Mouse (Mus musculus) layer of hippocampus, adult 8-10 months (tissue): ENCODE measurements at regions not wholly inside any gene's neighbourhood (a gene's known extent, or its start where the extent isn't known, plus 50 kb on each side); places are given as distances from the start of the nearest gene placed in this dataset.
A peak's percentile ranks its signal among the peaks of the same experiment; 100 is the strongest.

ENCODE experiments used
- DNase-seq, 2 experiments: peaks; one replicate each; pipeline ENCODE4 v3.0.0; 2022; ENCODE audit warnings: low spot score in 2 of 2

GRCm38 (mm10) chr5:125843259-125843658, 311.7 kb downstream of the Tmem132b start:
- no peak for DNase-seq

GRCm38 (mm10) chr5:125849722-125850121, 318.1 kb downstream of the Tmem132b start:
- peak in 1 of 2 experiments; percentile 7 for DNase-seq

GRCm38 (mm10) chr5:125876296-125876695, 344.7 kb downstream of the Tmem132b start:
- DNase-seq: no peak

- no peak for DNase-seq
Measured at GRCm38 (mm10) chr5:125888840-125889239, 357.3 kb downstream of the Tmem132b start.

- DNase-seq: no peak
Measured at GRCm38 (mm10) chr5:125893864-125894263, 362.3 kb downstream of the Tmem132b start.

GRCm38 (mm10) chr5:125902038-125902437, 370.5 kb downstream of the Tmem132b start:
- DNase-seq: no peak

GRCm38 (mm10) chr5:125904426-125904825, 372.9 kb downstream of the Tmem132b start:
- DNase-seq: no peak

GRCm38 (mm10) chr5:125907332-125907731, 375.8 kb downstream of the Tmem132b start:
- no peak for DNase-seq

GRCm38 (mm10) chr5:125907909-125908308, 376.3 kb downstream of the Tmem132b start:
- DNase-seq: no peak

GRCm38 (mm10) chr5:125915857-125916256, 384.3 kb downstream of the Tmem132b start:
- no peak for DNase-seq

GRCm38 (mm10) chr5:125920965-125921364, 389.4 kb downstream of the Tmem132b start:
- no peak for DNase-seq

GRCm38 (mm10) chr5:125925856-125926497, 394.4 kb downstream of the Tmem132b start:
- DNase-seq: no peak

- DNase-seq: peak in 1 of 2 experiments; percentile 25
Measured at GRCm38 (mm10) chr5:125931502-125931901, 399.9 kb downstream of the Tmem132b start.

GRCm38 (mm10) chr5:125939416-125939815, 407.8 kb downstream of the Tmem132b start:
- DNase-seq: no peak

- DNase-seq: no peak
Measured at GRCm38 (mm10) chr5:125946729-125947128, 415.2 kb downstream of the Tmem132b start.

- DNase-seq: no peak
Measured at GRCm38 (mm10) chr5:125951641-125952040, 420.1 kb downstream of the Tmem132b start.

- no peak for DNase-seq
Measured at GRCm38 (mm10) chr5:125964039-125964438, 432.5 kb downstream of the Tmem132b start.

GRCm38 (mm10) chr5:125968151-125968550, 436.6 kb downstream of the Tmem132b start:
- peak; percentile 10 to 21 for DNase-seq

GRCm38 (mm10) chr5:125974035-125974434, 442.5 kb downstream of the Tmem132b start:
- no peak for DNase-seq

GRCm38 (mm10) chr5:125979801-125980200, 448.2 kb downstream of the Tmem132b start:
- DNase-seq: no peak

GRCm38 (mm10) chr5:125985356-125985755, 453.8 kb downstream of the Tmem132b start:
- DNase-seq: no peak

- no peak for DNase-seq
Measured at GRCm38 (mm10) chr5:125997173-125997572, 465.6 kb downstream of the Tmem132b start.

GRCm38 (mm10) chr5:126007871-126008270, 476.3 kb downstream of the Tmem132b start:
- DNase-seq: no peak

GRCm38 (mm10) chr5:126008321-126008720, 476.7 kb downstream of the Tmem132b start:
- no peak for DNase-seq
